Mouse (Mus musculus): ENCODE results near the gene Pik3r1.

GRCm38 (mm10) chr13:101764111-101764510 is 3.9 kb downstream of the Pik3r1 start:
- TF ChIP-seq CTCF (IDR thresholded peaks at IDR 0.05; ENCODE audit: borderline replicate concordance, extremely low read depth, insufficient read depth, insufficient read length), result no peak
- no peak for TF ChIP-seq POLR2A (IDR thresholded peaks at IDR 0.05; ENCODE audit: borderline replicate concordance, extremely low read depth, insufficient read depth, insufficient read length, poor library complexity, severe bottlenecking)

Measured in brain, embryonic 14.5 days (tissue).